Mouse (Mus musculus) adrenal gland, postnatal 14 days (tissue): ENCODE measurements around the gene Slc2a1. TPM values are rescaled to one million over a fixed set of nuclear protein-coding genes. Genes with fewer than 3 reads are reported as not detected.

Source experiments
- DNase-seq: peaks from one replicate; pipeline ENCODE4 v3.0.0; 2021; ENCODE audit warnings: mixed read lengths
- long read RNA-seq, 2 experiments: library from polyadenylated mRNA; stranded (forward); transcript quantifications; one replicate each; pipeline ENCODE4 v2.0.0; 2021
- total RNA-seq: library from RNA; stranded (reverse); gene quantifications from 2 replicates; pipeline ENCODE4 v1.2.3, GENCODE M21; 2021

The Slc2a1 gene
- 15.9 and 19.6 TPM in 2 replicates for total RNA-seq
- long read RNA-seq, experiment 1, transcript Slc2a1-201 (10 exons, 3,260 nt) = major isoform, 28 of 31 reads
- long read RNA-seq, experiment 1, partial matches to known transcripts = 2 of 31 reads
- long read RNA-seq, experiment 1, other reads (novel, unspliced or antisense) = 1 of 31 reads
- long read RNA-seq, experiment 2, transcript Slc2a1-201 (10 exons, 3,260 nt) = major isoform, 19 of 26 reads
- long read RNA-seq, experiment 2, partial matches to known transcripts = 7 of 26 reads
- long read RNA-seq, experiment 2, other reads (novel, unspliced or antisense) = 0 of 26 reads

DNA sequence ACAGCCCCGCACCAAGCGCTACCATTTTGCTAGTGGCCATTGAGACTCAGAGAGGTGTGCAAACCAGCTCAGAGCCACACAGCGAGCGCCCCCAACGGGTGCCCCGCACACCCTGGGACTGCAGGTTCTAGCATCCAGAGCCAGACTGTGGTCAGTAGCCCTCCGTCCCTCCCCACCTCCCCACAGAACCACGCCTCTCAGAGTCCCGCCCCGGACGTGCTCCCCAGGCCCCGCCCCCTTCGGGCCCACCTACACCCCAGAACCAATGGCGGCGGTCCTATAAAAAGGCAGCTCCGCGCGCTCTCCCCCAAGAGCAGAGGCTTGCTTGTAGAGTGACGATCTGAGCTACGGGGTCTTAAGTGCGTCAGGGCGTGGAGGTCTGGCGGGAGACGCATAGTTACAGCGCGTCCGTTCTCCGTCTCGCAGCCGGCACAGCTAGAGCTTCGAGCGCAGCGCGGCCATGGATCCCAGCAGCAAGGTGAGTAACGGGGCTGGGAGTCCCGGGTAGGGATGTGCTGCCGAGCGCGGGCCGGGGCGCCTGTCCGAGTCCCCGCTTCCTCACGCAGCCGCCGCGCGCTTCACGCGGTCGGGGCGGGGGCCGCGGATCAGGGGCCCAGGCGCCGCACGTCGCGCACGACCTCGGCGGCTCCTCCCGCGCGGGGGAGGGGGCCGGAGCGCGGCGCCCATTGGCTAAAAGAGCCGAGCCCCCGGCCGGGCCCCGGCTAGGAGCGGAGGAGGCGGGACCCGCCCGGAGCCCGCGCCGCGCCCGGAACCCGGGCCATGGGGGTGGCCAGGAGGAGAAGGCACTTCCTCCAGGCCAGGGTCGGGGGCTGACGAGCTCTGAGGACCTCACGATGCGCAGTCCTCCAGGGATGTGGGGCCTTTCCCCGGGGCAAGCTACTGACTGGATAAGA, at the start of gene Slc2a1:
Gene Slc2a1 (plus strand): TSS at position 217 of the 914 bp plus-strand sequence.
- peak; percentile 96 for DNase-seq

DNA sequence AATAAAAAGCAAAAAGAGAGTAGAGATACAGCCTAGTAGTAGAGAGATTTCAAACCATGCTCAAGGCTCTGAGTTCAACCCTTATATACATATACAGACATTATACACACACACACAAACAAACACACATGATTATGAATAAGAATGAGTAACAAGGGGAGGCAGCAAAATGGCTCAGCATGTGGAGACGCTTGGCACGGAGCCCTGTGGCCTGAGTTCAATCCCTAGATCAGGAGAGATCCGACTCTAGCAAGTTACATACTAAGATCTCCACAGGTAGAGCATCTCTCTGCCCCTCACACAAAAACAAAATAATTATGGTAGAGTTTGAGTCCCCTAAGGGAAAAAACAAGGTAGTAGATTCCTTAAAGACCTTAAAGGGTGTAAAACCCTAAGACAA, 41.7 kb upstream of the Slc2a1 start:
- no peak for DNase-seq

DNA sequence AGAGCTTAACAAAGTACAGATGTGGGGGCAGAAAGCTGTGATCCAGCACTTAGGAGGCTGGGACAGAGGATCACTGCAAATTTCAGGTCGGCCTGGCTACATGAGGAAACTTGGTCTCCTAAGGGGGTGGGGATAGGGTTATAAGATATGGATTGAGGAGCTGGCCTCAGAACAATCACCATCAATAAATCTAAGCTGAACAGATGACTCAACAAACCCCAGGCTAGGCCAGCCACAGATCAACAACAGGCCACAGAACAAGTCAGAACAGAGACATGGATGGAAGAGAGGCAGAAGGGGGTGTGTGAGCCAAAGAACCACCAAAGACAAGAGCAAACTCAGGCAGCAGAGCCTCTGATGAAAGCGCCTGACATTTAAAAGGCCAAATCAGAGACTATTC, 41.3 kb upstream of the Slc2a1 start:
- DNase-seq = no peak

DNA sequence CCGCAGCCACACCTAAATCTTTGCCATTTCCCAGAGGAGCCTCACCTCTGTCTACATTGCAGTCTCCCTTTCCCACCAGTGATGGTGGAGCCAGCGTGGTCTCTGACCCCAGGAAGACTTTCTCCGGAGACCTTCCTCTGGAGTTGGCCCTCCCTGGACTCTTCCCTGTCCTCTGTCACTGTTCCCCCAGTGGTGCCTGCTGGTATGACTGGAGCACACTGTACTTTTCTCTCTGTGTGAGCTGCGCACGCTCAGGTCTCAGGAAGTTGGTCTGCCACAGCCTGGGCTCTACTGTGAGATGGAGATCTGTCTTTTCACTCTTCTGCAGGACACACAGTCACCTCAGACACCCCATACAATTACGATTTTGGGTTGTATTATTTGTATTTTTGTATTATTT, 39.6 kb upstream of the Slc2a1 start:
- no peak for DNase-seq

DNA sequence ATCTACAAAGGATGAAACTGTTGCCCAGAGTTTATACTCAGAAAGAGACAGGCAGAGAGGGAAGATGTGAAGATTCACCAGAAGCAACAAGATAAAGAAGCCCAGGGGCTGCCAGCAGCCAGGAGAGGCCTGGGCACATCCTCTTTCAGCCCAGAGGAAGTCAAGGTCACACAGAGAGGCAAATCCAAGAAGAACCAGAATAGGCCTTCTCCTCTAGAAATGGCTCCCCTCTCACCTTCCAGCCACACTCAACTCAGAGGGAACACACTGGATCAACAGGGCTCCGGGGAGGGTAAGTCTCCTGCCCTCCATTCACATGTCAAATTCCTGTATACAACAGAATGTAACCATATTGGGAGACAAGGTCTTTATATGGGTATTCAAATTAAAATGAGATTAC, 38.3 kb upstream of the Slc2a1 start:
- no peak for DNase-seq

DNA sequence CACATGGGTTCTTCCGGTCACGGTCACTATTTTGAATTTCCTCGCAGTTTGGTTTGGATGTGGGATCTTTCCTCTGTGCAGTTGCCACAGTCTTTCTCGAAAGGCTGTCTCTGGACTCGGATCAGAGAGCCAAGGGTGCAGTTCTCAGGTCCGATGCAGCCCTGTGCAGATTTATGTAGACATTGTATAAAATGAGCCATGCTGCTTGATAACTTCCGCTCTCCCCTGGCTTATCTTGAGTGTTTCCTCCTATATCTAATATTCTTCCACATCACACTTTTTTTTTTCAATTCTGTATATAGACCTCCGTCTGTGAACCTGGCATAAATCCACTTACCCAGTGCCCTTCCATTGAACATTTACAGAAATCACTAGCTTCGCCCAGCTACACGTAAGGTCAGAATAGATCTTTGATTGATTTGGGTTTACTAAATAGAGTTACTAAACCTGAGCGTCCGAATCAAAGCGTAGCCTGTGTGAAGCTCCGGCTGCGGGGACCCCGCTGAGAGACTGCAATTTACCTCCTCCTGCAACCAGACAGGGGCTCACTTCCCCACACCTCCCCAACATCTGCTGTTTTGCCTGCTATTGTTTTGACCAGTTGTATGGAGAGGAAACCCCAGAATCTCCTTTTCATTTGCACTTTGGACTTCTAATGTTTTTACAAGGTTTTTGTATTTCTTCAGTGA, 37.4 kb upstream of the Slc2a1 start:
- DNase-seq = no peak

DNA sequence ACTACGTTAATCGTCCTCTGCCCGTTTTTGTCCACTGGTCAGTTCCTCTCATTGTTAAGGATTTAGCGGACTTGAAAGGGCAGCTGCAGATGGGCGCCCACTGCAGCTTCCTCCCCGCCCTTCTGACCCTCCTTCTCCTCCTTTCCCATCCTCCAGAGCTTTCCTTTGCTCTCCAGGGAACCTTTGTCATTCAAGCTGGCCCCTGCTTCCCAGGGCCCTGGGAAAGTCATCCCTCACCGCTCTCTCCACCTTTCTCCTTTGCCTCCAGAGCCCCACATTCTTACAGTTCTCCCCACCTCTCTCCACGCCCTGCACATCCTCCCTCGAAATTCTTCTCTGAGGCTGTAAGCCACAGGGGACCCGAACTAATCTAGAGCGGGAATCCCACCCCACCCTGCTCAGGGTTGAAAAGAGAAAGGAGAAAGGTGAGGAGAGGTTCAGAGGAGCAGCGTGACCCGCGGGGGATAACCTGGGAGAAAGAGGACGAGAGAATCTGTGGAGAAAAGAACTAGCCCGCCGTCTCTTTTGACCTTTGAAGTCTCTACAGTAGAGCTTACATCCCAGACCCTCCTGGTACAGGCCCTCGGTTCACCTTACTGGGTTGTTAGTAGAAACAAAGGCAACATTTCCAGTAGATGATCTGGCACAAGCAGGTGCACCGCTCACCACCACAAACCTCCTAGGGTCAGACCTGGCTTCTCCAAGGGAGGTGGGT, 36.7 kb upstream of the Slc2a1 start:
- DNase-seq = no peak

DNA sequence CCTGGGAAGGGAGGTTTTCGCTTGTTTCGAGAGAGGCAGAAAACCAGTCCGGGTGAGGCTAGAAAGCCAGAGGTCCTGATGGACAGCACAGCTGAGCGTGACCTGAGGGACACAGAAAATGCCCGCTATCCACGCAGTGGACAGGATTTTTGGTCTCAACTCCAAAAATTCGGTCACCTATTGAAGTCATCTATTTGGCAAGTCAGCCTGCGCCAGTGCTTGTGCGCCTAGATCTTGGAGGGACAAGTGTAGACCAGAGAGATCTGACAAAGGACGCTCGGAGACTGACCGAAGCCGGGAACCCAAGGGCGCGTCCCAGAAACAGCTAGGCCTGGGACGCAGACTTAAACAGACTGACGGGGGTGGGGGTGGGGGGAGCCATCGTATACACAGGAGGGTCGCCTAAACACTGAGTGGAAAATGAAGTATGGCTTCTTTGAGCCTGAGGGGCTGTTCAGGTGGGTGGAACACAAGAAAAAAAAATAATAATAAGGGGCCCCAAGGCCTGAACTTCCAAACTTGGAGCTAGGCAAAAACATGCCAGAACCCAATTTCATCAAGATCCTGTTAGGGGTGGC, 36.1 kb upstream of the Slc2a1 start:
- no peak for DNase-seq

DNA sequence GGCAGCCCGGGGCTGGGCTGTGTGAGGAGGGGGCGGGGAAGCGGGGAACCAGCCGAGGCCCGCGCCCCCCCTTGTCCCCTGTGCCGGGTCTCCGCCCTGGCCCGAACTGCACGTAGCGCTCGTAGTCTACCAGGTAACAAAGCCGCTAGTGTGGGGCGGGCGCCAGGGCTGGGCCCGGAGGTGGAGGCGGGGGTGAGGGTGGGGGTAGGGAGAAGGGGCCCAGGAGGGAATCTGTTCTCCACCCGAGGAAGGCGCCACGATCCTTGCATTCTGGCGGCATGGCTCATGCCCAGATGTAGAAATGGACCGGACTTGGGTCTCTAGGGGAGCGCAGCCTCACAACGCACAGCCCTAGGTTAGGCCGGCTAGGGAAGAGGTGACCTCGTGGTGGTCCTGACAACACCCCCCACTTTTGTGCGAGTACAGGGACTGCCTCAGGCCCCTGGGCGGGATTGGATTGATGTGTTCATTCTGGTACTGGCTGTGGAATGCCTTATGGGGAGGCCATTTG, 35.5 kb upstream of the Slc2a1 start:
- no peak for DNase-seq

DNA sequence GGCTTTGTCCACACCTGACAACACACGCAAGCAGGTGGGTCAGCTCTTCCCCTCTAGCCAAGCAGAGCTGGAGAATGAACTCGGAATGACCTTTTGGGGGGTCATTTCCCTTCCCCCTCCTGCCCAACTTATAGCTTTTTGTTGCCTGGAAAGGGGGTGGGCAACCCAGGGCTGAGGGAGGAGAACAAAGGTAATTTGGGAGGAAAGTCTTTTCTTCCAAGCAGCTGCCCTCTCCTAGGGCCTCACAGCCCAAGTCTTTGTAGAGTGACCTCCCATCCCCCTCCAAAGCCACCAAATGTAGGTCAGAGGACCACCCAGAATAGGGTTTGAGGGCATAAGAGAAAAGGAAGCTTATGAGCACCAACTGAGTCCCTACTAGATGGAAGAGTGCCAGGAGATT, 34.9 kb upstream of the Slc2a1 start:
- no peak for DNase-seq

DNA sequence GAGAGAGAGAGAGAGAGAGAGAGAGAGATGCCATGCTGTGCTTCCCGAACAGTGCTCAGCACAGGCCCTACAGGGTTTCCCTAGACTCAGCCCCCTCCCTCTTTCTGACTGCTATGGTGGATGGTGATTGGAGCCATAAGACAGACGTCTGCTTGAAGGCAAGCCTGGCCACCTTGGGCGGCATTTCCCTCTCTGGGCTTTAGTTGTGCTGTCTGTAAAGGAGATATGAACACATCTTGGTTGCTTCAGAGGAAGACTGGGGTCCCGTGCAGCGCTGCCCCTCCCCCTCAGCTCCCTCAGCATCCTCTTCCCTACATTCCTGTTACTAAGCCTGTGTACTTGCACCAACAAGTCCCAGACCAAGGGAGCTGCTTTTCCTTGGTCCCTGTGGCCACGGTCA, 33.9 kb upstream of the Slc2a1 start:
- DNase-seq = no peak

DNA sequence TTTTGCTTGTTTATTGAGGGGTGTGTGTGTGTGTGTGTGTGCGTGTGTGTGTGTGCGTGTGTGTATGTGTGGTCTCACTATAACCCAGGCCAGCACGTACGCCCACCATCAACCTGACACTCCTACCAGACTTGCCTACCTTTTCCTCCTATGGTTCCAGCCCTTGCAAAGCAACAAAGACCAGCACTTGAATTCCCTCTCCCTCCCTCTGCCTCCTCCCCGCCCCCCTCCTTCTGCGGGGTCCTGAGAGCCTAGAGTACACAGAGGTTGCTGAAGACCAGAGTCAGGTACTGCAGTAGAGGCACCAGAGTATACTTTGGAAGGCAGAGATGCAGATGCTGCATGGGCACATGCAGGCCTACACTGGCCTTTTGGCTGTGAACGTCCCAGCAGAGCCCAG, 33.2 kb upstream of the Slc2a1 start:
- no peak for DNase-seq

DNA sequence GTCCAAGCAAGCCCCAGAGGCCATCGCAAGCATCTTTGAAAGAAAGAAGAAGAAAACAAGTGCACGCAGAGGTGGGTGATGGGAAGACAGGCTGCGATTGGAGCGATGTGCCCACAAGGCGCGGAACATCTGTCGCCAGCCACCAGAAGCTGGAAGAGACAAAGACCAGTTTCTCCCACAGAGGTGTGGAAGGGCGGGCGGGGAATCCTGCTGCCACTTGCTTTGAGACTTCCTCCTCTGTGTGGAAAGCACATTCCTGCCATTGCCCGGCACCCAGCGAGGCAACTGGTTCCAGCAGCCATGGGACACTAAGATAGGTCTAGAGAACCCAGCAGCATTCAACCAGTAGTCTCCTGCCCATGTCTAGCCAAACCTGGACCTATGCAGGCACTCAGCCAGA, 32.2 kb upstream of the Slc2a1 start:
- no peak for DNase-seq

DNA sequence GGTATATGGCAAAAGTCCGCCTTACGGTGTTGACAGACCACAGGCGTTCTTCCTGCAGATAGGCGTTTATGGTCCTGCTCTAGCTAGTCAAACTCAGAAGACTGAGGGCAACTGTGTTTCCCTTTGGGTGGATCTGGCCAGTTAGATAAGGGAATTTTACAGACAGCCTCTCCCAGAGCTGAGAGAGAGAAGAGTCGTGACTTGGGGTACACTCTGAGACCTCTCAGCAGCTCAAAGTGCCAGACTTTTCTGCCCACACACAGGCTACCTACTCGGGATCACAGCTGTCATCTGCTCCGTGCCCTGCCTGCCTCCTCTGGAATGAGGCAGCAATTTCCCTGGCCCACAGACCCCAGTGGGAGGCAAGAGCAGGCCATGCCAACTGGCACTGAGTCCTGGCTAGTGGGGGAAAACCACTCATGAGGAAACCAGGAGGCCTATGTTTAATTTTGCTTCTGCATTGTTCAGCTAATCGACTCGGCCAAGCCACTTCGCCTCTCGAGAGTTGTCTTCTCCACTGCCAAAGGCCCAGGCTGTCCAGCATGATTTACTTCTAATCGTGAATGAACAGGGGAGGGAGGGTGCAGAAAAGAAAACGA, 31.3 kb upstream of the Slc2a1 start:
- DNase-seq = peak; percentile 56

DNA sequence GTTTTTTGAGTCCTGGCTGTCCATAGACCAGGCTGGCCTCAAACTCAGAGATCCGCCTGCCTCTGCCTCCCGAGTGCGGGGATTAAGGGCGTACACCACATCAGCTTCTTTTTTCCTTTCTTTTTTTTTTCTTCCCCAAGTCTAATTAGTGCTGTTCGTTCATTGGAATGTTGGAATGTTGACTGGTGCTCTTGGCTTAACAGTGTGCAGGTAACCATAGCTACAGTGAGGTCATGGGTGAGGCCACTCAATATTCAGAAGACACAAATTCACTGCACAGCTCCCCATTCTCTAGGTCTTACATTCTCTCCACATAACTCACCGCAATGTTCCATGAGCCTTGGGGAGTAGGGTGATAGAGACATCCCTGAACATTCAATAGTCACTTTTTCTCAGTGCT, 28.6 kb upstream of the Slc2a1 start:
- DNase-seq = no peak

DNA sequence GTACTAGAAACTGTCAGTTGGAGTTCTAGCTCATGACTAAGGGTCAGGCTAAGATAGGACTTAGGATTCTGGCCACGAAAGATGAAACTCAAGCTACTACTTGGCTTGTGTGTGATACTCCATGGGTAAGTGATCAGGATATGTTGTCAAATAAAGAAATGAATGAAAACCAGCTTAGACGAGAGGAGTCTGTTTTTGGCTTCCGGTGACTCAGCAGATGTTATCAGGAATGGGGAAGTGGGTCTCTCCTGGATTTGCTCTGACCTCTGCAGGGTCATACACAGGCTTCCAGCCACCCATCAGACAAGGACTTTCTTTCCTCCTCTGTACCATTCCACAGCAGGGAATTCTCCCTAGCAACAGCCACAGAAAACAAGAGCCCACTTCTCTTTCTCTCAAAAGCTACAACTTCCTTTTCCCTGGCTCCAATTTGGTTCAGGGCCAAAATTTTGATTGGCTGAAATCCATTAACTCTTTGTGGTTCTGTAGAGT, 25.7 kb upstream of the Slc2a1 start:
- DNase-seq = no peak

DNA sequence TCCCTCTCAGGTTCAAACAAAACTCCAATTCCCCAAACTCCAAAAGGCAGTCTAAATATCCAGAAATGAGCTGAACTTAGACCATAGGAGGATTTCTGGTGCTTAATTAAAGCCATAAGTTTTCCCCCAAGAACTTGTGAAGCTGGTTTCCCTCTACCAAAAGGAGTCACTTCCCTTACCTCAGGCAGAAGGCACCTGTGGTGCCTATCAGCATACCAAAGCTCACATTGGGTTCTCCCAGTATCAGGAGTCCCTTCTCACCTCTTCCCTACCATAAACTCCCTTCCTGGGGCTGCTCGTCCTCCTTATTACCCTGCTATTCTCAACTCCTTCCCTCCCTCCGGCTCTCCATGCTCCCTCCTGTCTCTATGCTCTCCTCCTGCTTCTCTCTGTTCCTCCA, 20.1 kb upstream of the Slc2a1 start:
- DNase-seq = no peak

DNA sequence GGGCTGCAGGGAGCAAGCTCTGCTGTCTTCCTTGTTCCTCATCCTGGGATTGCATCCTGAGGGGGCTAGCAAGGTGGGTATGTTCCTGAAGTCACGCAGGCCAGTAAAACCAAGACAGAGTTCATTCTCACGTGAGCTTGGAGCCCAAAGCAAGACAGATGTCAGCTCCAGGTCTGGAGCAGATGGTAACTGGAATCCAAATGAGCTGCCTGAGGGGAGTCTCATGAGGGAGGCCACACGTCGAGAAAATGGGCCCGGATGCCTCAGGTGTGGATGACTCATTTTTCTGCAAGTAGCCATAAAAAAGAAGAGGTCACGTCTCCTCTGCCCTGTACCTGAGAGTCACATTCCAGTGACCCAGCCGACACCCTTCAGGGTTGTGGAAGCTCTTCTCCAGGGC, 14.6 kb upstream of the Slc2a1 start:
- DNase-seq = no peak

DNA sequence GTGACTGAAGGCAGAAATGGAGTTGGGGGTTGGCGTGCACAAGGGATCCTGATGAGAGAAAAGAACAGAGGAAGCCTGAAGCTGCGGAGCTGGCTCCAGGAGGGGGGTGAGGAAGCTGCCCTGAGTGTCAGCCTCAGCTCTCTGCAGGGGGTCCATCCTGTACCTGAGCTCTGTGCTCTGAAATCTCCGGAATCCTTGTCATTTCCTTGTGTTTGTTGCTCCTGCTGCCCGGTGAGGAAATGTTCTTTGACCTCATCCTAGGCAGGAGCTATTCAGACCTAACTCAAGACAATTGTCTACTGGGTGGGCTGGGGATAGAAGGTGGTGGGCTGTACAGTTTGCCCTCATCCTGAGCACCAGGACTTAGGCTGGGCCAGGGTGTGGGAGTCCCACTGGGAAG, 13.5 kb upstream of the Slc2a1 start:
- DNase-seq = no peak

DNA sequence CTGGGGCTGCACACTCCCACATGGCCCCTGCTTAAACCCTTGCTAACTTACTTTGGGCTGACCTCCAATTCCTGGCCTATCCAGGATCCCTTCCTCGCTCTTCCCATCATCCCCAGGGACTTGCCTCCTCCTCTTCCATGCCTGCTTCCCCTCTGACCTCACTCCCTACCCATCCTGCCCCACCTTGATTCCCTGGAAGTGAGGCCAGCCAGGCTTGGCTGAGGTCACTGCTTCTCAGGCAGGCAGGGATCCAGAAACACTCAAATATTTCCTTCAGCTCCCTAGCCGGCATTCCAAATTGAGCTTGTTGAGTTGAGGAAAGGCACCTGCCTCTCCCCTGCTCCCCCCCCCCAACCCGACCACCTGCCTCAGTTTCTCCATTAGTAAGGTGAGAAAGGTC, 12.1 kb upstream of the Slc2a1 start:
- no peak for DNase-seq

DNA sequence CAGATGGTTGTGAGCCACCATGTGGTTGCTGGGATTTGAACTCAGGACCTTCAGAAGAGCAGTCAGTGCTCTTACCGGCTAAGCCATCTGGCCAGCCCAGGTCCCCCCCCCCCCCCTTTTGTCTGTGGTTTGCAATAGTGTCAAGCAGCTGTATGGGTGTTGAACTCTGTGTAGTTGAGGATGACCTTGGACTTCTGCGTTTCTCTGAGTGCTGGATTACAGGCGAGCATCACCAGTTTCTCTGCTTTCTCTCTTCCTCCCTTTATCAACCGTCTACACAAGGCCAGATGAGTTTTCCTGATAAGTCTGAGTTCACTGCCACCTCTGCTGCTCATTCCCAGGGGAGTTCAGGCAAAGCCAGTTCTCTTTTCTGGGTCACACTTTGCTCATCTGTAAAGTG, 11.1 kb upstream of the Slc2a1 start:
- DNase-seq = no peak
